Comparison of ENCODE assay signal across 23 mouse cellular contexts in the genomic region with DNA sequence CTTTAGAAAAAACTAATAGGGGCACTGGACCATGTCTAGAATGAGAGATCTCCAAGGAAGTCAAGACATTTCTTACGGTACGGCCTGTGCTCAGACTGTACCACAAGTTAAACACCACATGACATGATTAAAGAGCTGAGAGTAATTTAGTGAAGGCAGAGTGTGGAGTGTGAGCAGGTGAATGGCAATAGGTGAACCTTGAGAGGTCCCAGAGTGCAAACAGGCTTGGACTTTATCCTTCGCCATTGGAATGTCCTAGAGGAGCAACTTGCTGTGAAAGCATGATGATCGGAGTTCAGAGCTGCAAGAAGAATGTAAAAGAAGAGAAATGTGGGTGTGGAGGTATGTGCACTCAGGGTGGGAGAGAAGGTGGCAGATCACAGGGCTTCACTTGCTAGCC. TPM values are rescaled to one million over a fixed set of nuclear protein-coding genes. Genes with fewer than 3 reads are reported as not detected.
DNase-seq lines count a peak whose midpoint lies in the region; ATAC-seq and TF ChIP-seq lines count a peak whose summit lies in the region.
"Had no signal": no experiment of that assay in that cellular context is flagged by ENCODE, and none has a peak within 500 bp of the region (broad histone marks: within the 10 kb centered on the region; RNA-seq: fewer than 3 reads in every experiment).

No protein-coding gene starts in this region.

- no peak overlapping the region for H3K4me3 ChIP-seq in intestine, embryonic 15.5 days (replicated peaks)
- no peak overlapping the region for H3K4me3 ChIP-seq in forebrain, postnatal 0 days (ENCODE audit: low read depth, low read length)
- H3K4me3 ChIP-seq: embryonic facial prominence, embryonic 13.5 days; forebrain, embryonic 13.5 days; heart, embryonic 15.5 days had no signal

- ATAC-seq in intestine, embryonic 15.5 days, result peak; percentile 48
- no peak for ATAC-seq in forebrain, postnatal 0 days
- ATAC-seq: forebrain, embryonic 13.5 days had no signal

- H3K4me1 ChIP-seq in intestine, embryonic 15.5 days (replicated peaks), result no peaks in the 10 kb centered on the region
- H3K4me1 ChIP-seq in forebrain, postnatal 0 days (ENCODE audit: insufficient read depth), result no peaks in the 10 kb centered on the region
- H3K4me1 ChIP-seq: embryonic facial prominence, embryonic 13.5 days; forebrain, embryonic 13.5 days; heart, embryonic 15.5 days had no signal

- peak; percentile 34 for DNase-seq in kidney, adult 18-20 months
- no peak for DNase-seq in kidney, postnatal 10 days
- peak; percentile 81 for DNase-seq in kidney, adult 9 months
- peak; percentile 47 for DNase-seq in kidney, postnatal 14 days
- no peak for DNase-seq in forebrain, postnatal 0 days
- no peak for DNase-seq in gastrocnemius, adult 18-20 months (ENCODE audit: low spot score)
- no peak for DNase-seq in adrenal gland, postnatal 25 days
- DNase-seq: adrenal gland, postnatal 14 days; cerebellum, adult 18-20 months; cerebellum, adult 9-11 months; cerebellum, postnatal 36 days; heart, adult 18-20 months; heart, postnatal 14 days had no signal

- H3K9me3 ChIP-seq in intestine, embryonic 15.5 days, result no peaks in the 10 kb centered on the region
- no peaks in the 10 kb centered on the region for H3K9me3 ChIP-seq in forebrain, postnatal 0 days (ENCODE audit: low read length)
- H3K9me3 ChIP-seq: embryonic facial prominence, embryonic 13.5 days; forebrain, embryonic 13.5 days; heart, embryonic 15.5 days had no signal

- H3K4me2 ChIP-seq in intestine, embryonic 15.5 days (replicated peaks), result no peak overlapping the region
- H3K4me2 ChIP-seq in forebrain, postnatal 0 days (ENCODE audit: low read depth), result no peak overlapping the region
- H3K4me2 ChIP-seq: embryonic facial prominence, embryonic 13.5 days; forebrain, embryonic 13.5 days; heart, embryonic 11.5 days; heart, embryonic 15.5 days; hindbrain, embryonic 14.5 days had no signal

- 75% methylated on average over 4 of the region's 4 CpGs for WGBS in intestine, embryonic 15.5 days
- WGBS in forebrain, postnatal 0 days, result 96% methylated on average over 4 of the region's 4 CpGs

- TF ChIP-seq CTCF in forebrain, postnatal 0 days (IDR thresholded peaks at IDR 0.05; ENCODE audit: low read depth), result no peak

- no peaks in the 10 kb centered on the region for H3K27me3 ChIP-seq in intestine, embryonic 15.5 days (replicated peaks)
- H3K27me3 ChIP-seq in forebrain, postnatal 0 days (ENCODE audit: insufficient read depth, low read length), result no peaks in the 10 kb centered on the region
- H3K27me3 ChIP-seq: forebrain, embryonic 13.5 days had no signal

- H3K9ac ChIP-seq in intestine, embryonic 15.5 days, result no peak overlapping the region
- H3K9ac ChIP-seq in forebrain, postnatal 0 days, result no peak overlapping the region
- H3K9ac ChIP-seq: embryonic facial prominence, embryonic 13.5 days; forebrain, embryonic 13.5 days; heart, embryonic 15.5 days; hindbrain, embryonic 14.5 days had no signal

- no peak overlapping the region for H3K27ac ChIP-seq in intestine, embryonic 15.5 days
- H3K27ac ChIP-seq in forebrain, postnatal 0 days (ENCODE audit: low read depth, low read length), result no peak overlapping the region
- H3K27ac ChIP-seq: embryonic facial prominence, embryonic 13.5 days; forebrain, embryonic 13.5 days; heart, embryonic 15.5 days; hindbrain, embryonic 14.5 days had no signal

- H3K36me3 ChIP-seq in intestine, embryonic 15.5 days, result no peaks in the 10 kb centered on the region
- no peaks in the 10 kb centered on the region for H3K36me3 ChIP-seq in forebrain, postnatal 0 days (ENCODE audit: insufficient read depth)
- H3K36me3 ChIP-seq: embryonic facial prominence, embryonic 13.5 days; heart, embryonic 15.5 days had no signal

RNA-seq across cellular contexts. Expression of gene Cldn2, which starts 5.3 kb away (rescaled TPM):
- polyA plus RNA-seq in intestine, embryonic 15.5 days (2015; fragmentation: Nextera tagmentation; extraction: Ambion mirVana), result 54.1 and 59.8 TPM in 2 replicates
- total RNA-seq in forebrain, postnatal 0 days (2014; rRNA removed), result 0.71 and 1.5 TPM in 2 replicates
- polyA plus RNA-seq in forebrain, postnatal 0 days (2015; fragmentation: Nextera tagmentation; extraction: Ambion mirVana), result 1.9 and 2.6 TPM in 2 replicates
- under 1 TPM in 1 of 2 experiments, not detected in 1; 0.07 TPM for total RNA-seq in gastrocnemius, adult 18-20 months (2021)
- 0.29 TPM in 1 of 2 replicates, not detected in the other for total RNA-seq in adrenal gland, postnatal 25 days (2021)
- total RNA-seq: heart, adult 18-20 months; heart, postnatal 14 days; hematopoietic stem cell, adult 5-6 weeks; MEL had no signal
- polyA plus RNA-seq: C2C12; embryonic facial prominence, embryonic 13.5 days; heart, embryonic 11.5 days had no signal

RNA-seq across cellular contexts. Expression of gene Ripply1, which starts 23.8 kb away (rescaled TPM):
- not detected in 2 replicates for polyA plus RNA-seq in intestine, embryonic 15.5 days (2015; fragmentation: Nextera tagmentation; extraction: Ambion mirVana)
- total RNA-seq in forebrain, postnatal 0 days (2014; rRNA removed), result not detected in 2 replicates
- not detected in 2 replicates for polyA plus RNA-seq in forebrain, postnatal 0 days (2015; fragmentation: Nextera tagmentation; extraction: Ambion mirVana)
- total RNA-seq in gastrocnemius, adult 18-20 months (2021), result not detected
- not detected in 2 replicates for total RNA-seq in adrenal gland, postnatal 25 days (2021)
- total RNA-seq: adrenal gland, postnatal 14 days; gastrocnemius, adult 8-10 months; heart, adult 18-20 months; heart, postnatal 14 days; hematopoietic stem cell, adult 5-6 weeks; MEL had no signal
- polyA plus RNA-seq: C2C12; embryonic facial prominence, embryonic 13.5 days; forebrain, embryonic 13.5 days; heart, embryonic 11.5 days; heart, embryonic 15.5 days; hindbrain, embryonic 14.5 days had no signal

Comparison
In these comparisons a context has a peak if more than half of its experiments do, and no peak if none do; other contexts are left out.
1. DNase-seq: peak in kidney, adult 18-20 months (single experiment), kidney, adult 9 months (single experiment) and kidney, postnatal 14 days (single experiment); none in kidney, postnatal 10 days (single experiment), forebrain, postnatal 0 days (single experiment), gastrocnemius, adult 18-20 months (single experiment) and adrenal gland, postnatal 25 days (single experiment).